Mouse (Mus musculus): ENCODE results near the gene Usp35. TPM values are rescaled to one million over a fixed set of nuclear protein-coding genes. Genes with fewer than 3 reads are reported as not detected.

Gene Usp35
- 0.21 TPM for polyA plus RNA-seq (2014; fragmentation: Illumina TruSeq; extraction: RNeasy Lipid Tissue Mini Kit (QIAGEN cat#74804); ENCODE audit: low read depth, low replicate concordance)

GRCm38 (mm10) chr7:97331726-97332666 is at the start of gene Usp35, which contains the start of gene Kctd21:
Gene Usp35 (minus strand): TSS chr7:97332020.
Gene Kctd21 (plus strand): TSS chr7:97332327.

Other genes with a start within 250 kb of the Usp35 start
- 1.2 TPM for gene Kctd21, start 307 bp upstream of the Usp35 start, polyA plus RNA-seq (2014; fragmentation: Illumina TruSeq; extraction: RNeasy Lipid Tissue Mini Kit (QIAGEN cat#74804); ENCODE audit: low read depth, low replicate concordance)
- 44.0 TPM for gene Alg8, start 39.6 kb upstream of the Usp35 start, polyA plus RNA-seq (2014; fragmentation: Illumina TruSeq; extraction: RNeasy Lipid Tissue Mini Kit (QIAGEN cat#74804); ENCODE audit: low read depth, low replicate concordance)
- gene Ndufc2, start 68.0 kb upstream of the Usp35 start, polyA plus RNA-seq (2014; fragmentation: Illumina TruSeq; extraction: RNeasy Lipid Tissue Mini Kit (QIAGEN cat#74804); ENCODE audit: low read depth, low replicate concordance) = 57.3 TPM
- 0.71 TPM for gene Thrsp, start 85.7 kb upstream of the Usp35 start, polyA plus RNA-seq (2014; fragmentation: Illumina TruSeq; extraction: RNeasy Lipid Tissue Mini Kit (QIAGEN cat#74804); ENCODE audit: low read depth, low replicate concordance)
- 23.3 TPM for gene Kctd14, start 119.3 kb upstream of the Usp35 start, polyA plus RNA-seq (2014; fragmentation: Illumina TruSeq; extraction: RNeasy Lipid Tissue Mini Kit (QIAGEN cat#74804); ENCODE audit: low read depth, low replicate concordance)
- gene Ints4, start 148.9 kb upstream of the Usp35 start, polyA plus RNA-seq (2014; fragmentation: Illumina TruSeq; extraction: RNeasy Lipid Tissue Mini Kit (QIAGEN cat#74804); ENCODE audit: low read depth, low replicate concordance) = 88.6 TPM
- 15.7 TPM for gene Aamdc, start 247.5 kb upstream of the Usp35 start, polyA plus RNA-seq (2014; fragmentation: Illumina TruSeq; extraction: RNeasy Lipid Tissue Mini Kit (QIAGEN cat#74804); ENCODE audit: low read depth, low replicate concordance)
- gene Rsf1, start 247.9 kb upstream of the Usp35 start, polyA plus RNA-seq (2014; fragmentation: Illumina TruSeq; extraction: RNeasy Lipid Tissue Mini Kit (QIAGEN cat#74804); ENCODE audit: low read depth, low replicate concordance) = 30.8 TPM

All from testis, adult 10 weeks (tissue).